Mouse (Mus musculus) liver, embryonic 14.5 days (tissue): ENCODE data around the gene 2610028H24Rik.

Experiments
- CTCF ChIP-seq: IDR thresholded peaks from 2 replicates; pipeline ENCODE4 v1.5.1; 2016; ENCODE audit warnings: antibody characterized with exemption, low read depth, control low read depth
- EP300 ChIP-seq: IDR thresholded peaks from 2 replicates; pipeline ENCODE4 v1.6.1; 2016; ENCODE audit warnings: antibody characterized with exemption, low read depth

DNA sequence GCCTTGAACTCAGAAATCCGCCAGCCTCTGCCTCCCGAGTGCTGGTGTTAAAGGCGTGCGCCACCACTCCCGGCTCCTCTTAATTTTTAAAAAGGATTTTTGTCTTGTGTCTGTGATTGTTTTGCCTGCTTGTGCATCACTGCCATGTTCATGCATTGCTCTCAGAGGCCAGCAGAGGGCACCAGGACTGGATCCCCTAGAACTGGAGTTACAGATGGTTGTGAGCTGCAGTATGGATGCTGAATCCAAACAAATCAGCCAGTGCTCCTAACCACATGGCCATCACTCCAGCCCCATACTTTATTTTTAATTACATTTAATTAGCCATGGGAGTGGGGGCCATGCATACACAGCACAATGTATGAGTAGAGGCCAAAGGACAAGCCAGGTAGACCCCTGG lies 6.4 kb downstream of the 2610028H24Rik start:
- no peak for TF ChIP-seq EP300
- peak; percentile 80 for TF ChIP-seq CTCF
